Comparison of ENCODE assay signal across 8 mouse cellular contexts in genomic region chr10:4266041-4266930, GRCm38 (mm10). TPM values are rescaled to one million over a fixed set of nuclear protein-coding genes. Genes with fewer than 3 reads are reported as not detected.
A peak's percentile ranks its signal among the peaks of the same experiment; 100 is the strongest.
DNase-seq lines count a peak whose midpoint lies in the region; ATAC-seq lines count a peak whose summit lies in the region.

Akap12 (plus strand) TSS chr10:4266380.

- H3K9ac ChIP-seq in hindbrain, embryonic 14.5 days, result peak within 1 kb of the TSS; percentile 89
- peak within 1 kb of the TSS; percentile 78 for H3K9ac ChIP-seq in midbrain, embryonic 11.5 days (ENCODE audit: low read length)

- H3K4me3 ChIP-seq in hindbrain, embryonic 14.5 days (replicated peaks; ENCODE audit: low read length), result peak within 1 kb of the TSS; percentile 81
- peak within 1 kb of the TSS; percentile 66 for H3K4me3 ChIP-seq in midbrain, embryonic 11.5 days (ENCODE audit: low read depth, low read length)

- H3K4me2 ChIP-seq in hindbrain, embryonic 14.5 days (replicated peaks), result peak within 1 kb of the TSS; percentile 97
- peak within 1 kb of the TSS; percentile 90 for H3K4me2 ChIP-seq in midbrain, embryonic 11.5 days

- H3K36me3 ChIP-seq in hindbrain, embryonic 14.5 days (replicated peaks; ENCODE audit: control insufficient read depth, insufficient read depth), result no peaks in the 10 kb centered on the region
- H3K36me3 ChIP-seq in midbrain, embryonic 11.5 days (ENCODE audit: control insufficient read depth, insufficient read depth, low read length), result no peaks in the 10 kb centered on the region

- H3K9me3 ChIP-seq in hindbrain, embryonic 14.5 days (ENCODE audit: control insufficient read depth, low read length), result no peaks in the 10 kb centered on the region
- H3K9me3 ChIP-seq in midbrain, embryonic 11.5 days (ENCODE audit: control insufficient read depth, low read length), result no peaks in the 10 kb centered on the region

- peaks cover 12% of the 10 kb centered on the region for H3K4me1 ChIP-seq in hindbrain, embryonic 14.5 days (replicated peaks; ENCODE audit: control insufficient read depth, insufficient read depth, low read length)
- H3K4me1 ChIP-seq in midbrain, embryonic 11.5 days (ENCODE audit: control insufficient read depth, insufficient read depth, low read length), result no peaks in the 10 kb centered on the region; the same call in 1 of the 2 replicates

- H3K27ac ChIP-seq in hindbrain, embryonic 14.5 days, result peak within 1 kb of the TSS; percentile 86
- peak within 1 kb of the TSS; percentile 33; the same call in 1 of the 2 replicates for H3K27ac ChIP-seq in midbrain, embryonic 11.5 days (ENCODE audit: low read depth, low read length)

- no peaks in the 10 kb centered on the region for H3K27me3 ChIP-seq in hindbrain, embryonic 14.5 days (ENCODE audit: control insufficient read depth, insufficient read depth, low read length)
- no peaks in the 10 kb centered on the region for H3K27me3 ChIP-seq in midbrain, embryonic 11.5 days (ENCODE audit: control insufficient read depth, insufficient read depth, low read length)

- peak; percentile 78 for ATAC-seq in hindbrain, embryonic 14.5 days (ENCODE audit: low FRiP score)
- ATAC-seq in midbrain, embryonic 11.5 days (ENCODE audit: low FRiP score), result peak; percentile 79

- WGBS in hindbrain, embryonic 14.5 days, result under 1% methylated on average over 54 of the region's 54 CpGs
- WGBS in midbrain, embryonic 11.5 days, result under 1% methylated on average over 50 of the region's 54 CpGs

- intact Hi-C loops in left cerebral cortex, postnatal 36 days (cut with DNase I), result no loop called here

- peak; percentile 24 for DNase-seq in kidney, adult 18-20 months
- no peak for DNase-seq in kidney, adult 8-10 months
- DNase-seq in cerebellum, adult 9-11 months, result peak; percentile 80
- DNase-seq in frontal cortex, postnatal 25 days (ENCODE audit: low spot score in 2 of 2), result peak; percentile 17 to 28
- DNase-seq in hindbrain, embryonic 14.5 days (ENCODE audit: low spot score), result peak; percentile 53
- peak; percentile 46 to 56 for DNase-seq in left cerebral cortex, postnatal 36 days (ENCODE audit: low spot score in 2 of 2)
- peak; percentile 96 for DNase-seq in midbrain, embryonic 11.5 days (ENCODE audit: low spot score, missing footprints)
- peak; percentile 21 to 69 for DNase-seq in spleen, postnatal 4 days (ENCODE audit: low spot score in 2 of 2)

RNA-seq across cellular contexts. Expression of gene Akap12, which starts in this region (rescaled TPM):
- polyA plus RNA-seq in hindbrain, embryonic 14.5 days (2014; fragmentation: Nextera tagmentation; extraction: Ambion mirVana), result 44.4 and 47.0 TPM in 2 replicates
- 10 to 100 TPM; 15.9 to 16.5 TPM for total RNA-seq in left cerebral cortex, postnatal 36 days (2021)
- 42.1 and 44.1 TPM in 2 replicates for polyA plus RNA-seq in midbrain, embryonic 11.5 days (2014; fragmentation: Nextera tagmentation; extraction: Ambion mirVana)

Comparison
In these comparisons a context has a peak if more than half of its experiments do, and no peak if none do; other contexts are left out.
1. DNase-seq: peak in kidney, adult 18-20 months (single experiment), cerebellum, adult 9-11 months (single experiment), frontal cortex, postnatal 25 days (2 of 2), hindbrain, embryonic 14.5 days (single experiment), left cerebral cortex, postnatal 36 days (2 of 2), midbrain, embryonic 11.5 days (single experiment) and spleen, postnatal 4 days (2 of 2); none in kidney, adult 8-10 months (0 of 2).